Mouse (Mus musculus) lung, adult 2 months (tissue): ENCODE data around the gene Jmy. TPM values are rescaled to one million over a fixed set of nuclear protein-coding genes. Genes with fewer than 3 reads are reported as not detected.

Source experiments
- DNase-seq: peaks from one replicate; pipeline ENCODE4 v3.0.0; 2022
- H3K4me1 ChIP-seq: fragments of 200-500 bp; 2 replicates; pipeline ENCODE4 v1.6.1; 2011; ENCODE audit warnings: low read length; ENCODE audit not compliant: control insufficient read depth, insufficient read depth
- H3K4me3 ChIP-seq: fragments of 200-500 bp; replicated peaks from 2 replicates; pipeline ENCODE3; 2011; ENCODE audit warnings: low read depth, mild to moderate bottlenecking, control low read depth, low read length; ENCODE audit errors: extremely low read depth
- CTCF ChIP-seq: fragments of 200-500 bp; IDR thresholded peaks from 2 replicates; pipeline ENCODE4 v1.5.1; 2011; ENCODE audit warnings: mild to moderate bottlenecking, low read length, control low read depth; ENCODE audit not compliant: insufficient read depth
- POLR2A ChIP-seq: fragments of 200-500 bp; IDR thresholded peaks from 2 replicates; pipeline ENCODE4 v1.6.1; 2011; ENCODE audit warnings: low read depth, mild to moderate bottlenecking, control low read depth, low read length, borderline replicate concordance; ENCODE audit errors: extremely low read depth
- WGBS: fragments of 180-500 bp; shearing (Covaris S2); methylation state at CpG from one replicate; pipeline ENCODE4 v1.1.7; 2018; 5-methylcytosine and 5-hydroxymethylcytosine counted together
- polyA plus RNA-seq: library from polyadenylated mRNA; depleted of rRNA; stranded (reverse); fragments of >200 nt; gene quantifications from 2 replicates; pipeline ENCODE4 v1.2.3, GENCODE M21; 2012

Gene Jmy
- polyA plus RNA-seq, 1 experiment, result 7.0 TPM

GRCm38 (mm10) chr13:93406855-93407254 is 92.8 kb downstream of the Jmy start:
- Histone ChIP-seq H3K4me1 (no peaks in the 10 kb centered on the region), H3K4me3 (no peak overlapping the region)
- DNase-seq, result no peak
- no peak for TF ChIP-seq POLR2A
- TF ChIP-seq CTCF, result no peak
- 84% methylated on average over 5 of the region's 5 CpGs for WGBS

- no peak overlapping the region for H3K4me3 ChIP-seq
- WGBS, result 73% methylated on average over 7 of the region's 7 CpGs
- no peak for DNase-seq
- no peaks in the 10 kb centered on the region for H3K4me1 ChIP-seq
- TF ChIP-seq CTCF (no peak), POLR2A (no peak)
These were observed 97.7 kb downstream of the Jmy start for GRCm38 (mm10) chr13:93401947-93402346.

- no peak overlapping the region for H3K4me3 ChIP-seq
- no peaks in the 10 kb centered on the region for H3K4me1 ChIP-seq
- 87% methylated on average over 5 of the region's 5 CpGs for WGBS
- DNase-seq, result no peak
- TF ChIP-seq POLR2A (no peak), CTCF (no peak)
These were observed 99.8 kb downstream of the Jmy start for GRCm38 (mm10) chr13:93399710-93400216.

GRCm38 (mm10) chr13:93389242-93389625 is 110.4 kb downstream of the Jmy start:
- no peak for TF ChIP-seq CTCF
- no peak for TF ChIP-seq POLR2A
- no peak for DNase-seq
- 65% methylated on average over 2 of the region's 2 CpGs for WGBS
- no peaks in the 10 kb centered on the region for H3K4me1 ChIP-seq
- no peak overlapping the region for H3K4me3 ChIP-seq

- H3K4me1 ChIP-seq, result no peaks in the 10 kb centered on the region
- TF ChIP-seq CTCF (no peak), POLR2A (no peak)
- no peak overlapping the region for H3K4me3 ChIP-seq
- WGBS, result 65% methylated on average over 7 of the region's 7 CpGs
- DNase-seq, result no peak
These were observed 110.9 kb downstream of the Jmy start for GRCm38 (mm10) chr13:93388594-93389241.

- no peak overlapping the region for H3K4me3 ChIP-seq
- 93% methylated on average over 5 of the region's 5 CpGs for WGBS
- no peaks in the 10 kb centered on the region for H3K4me1 ChIP-seq
- TF ChIP-seq POLR2A, result no peak
- no peak for TF ChIP-seq CTCF
- DNase-seq, result no peak
These were observed 112.2 kb downstream of the Jmy start for GRCm38 (mm10) chr13:93387440-93387839.

GRCm38 (mm10) chr13:93385147-93385546 is 114.5 kb downstream of the Jmy start:
- DNase-seq, result no peak
- no peak for TF ChIP-seq POLR2A
- no peak for TF ChIP-seq CTCF
- no peak overlapping the region for H3K4me3 ChIP-seq
- 75% methylated on average over 1 of the region's 1 CpGs for WGBS
- no peaks in the 10 kb centered on the region; the same call in 1 of the 2 replicates for H3K4me1 ChIP-seq

GRCm38 (mm10) chr13:93384481-93384880 is 115.1 kb downstream of the Jmy start:
- no peak for TF ChIP-seq POLR2A
- no peak for TF ChIP-seq CTCF
- WGBS, result 71% methylated on average over 1 of the region's 1 CpGs
- no peak overlapping the region for H3K4me3 ChIP-seq

GRCm38 (mm10) chr13:93383620-93384019 is 116.0 kb downstream of the Jmy start:
- WGBS, result 92% methylated on average over 2 of the region's 2 CpGs
- Histone ChIP-seq H3K4me3 (no peak overlapping the region), H3K4me1 (no peaks in the 10 kb centered on the region; the same call in 1 of the 2 replicates)
- DNase-seq, result no peak
- no peak for TF ChIP-seq CTCF
- no peak for TF ChIP-seq POLR2A

More at GRCm38 (mm10) chr13:93384481-93384880, 115.1 kb downstream of the Jmy start:
- DNase-seq, result no peak
- no peaks in the 10 kb centered on the region; the same call in 1 of the 2 replicates for H3K4me1 ChIP-seq

GRCm38 (mm10) chr13:93383092-93383491 is 116.5 kb downstream of the Jmy start:
- DNase-seq, result no peak
- TF ChIP-seq CTCF, result no peak
- TF ChIP-seq POLR2A, result no peak
- Histone ChIP-seq H3K4me3 (no peak overlapping the region), H3K4me1 (no peaks in the 10 kb centered on the region; the same call in 1 of the 2 replicates)
- WGBS, result 95% methylated on average over 5 of the region's 5 CpGs
